Comparison of ENCODE assay signal across 8 mouse cellular contexts in the genomic region with DNA sequence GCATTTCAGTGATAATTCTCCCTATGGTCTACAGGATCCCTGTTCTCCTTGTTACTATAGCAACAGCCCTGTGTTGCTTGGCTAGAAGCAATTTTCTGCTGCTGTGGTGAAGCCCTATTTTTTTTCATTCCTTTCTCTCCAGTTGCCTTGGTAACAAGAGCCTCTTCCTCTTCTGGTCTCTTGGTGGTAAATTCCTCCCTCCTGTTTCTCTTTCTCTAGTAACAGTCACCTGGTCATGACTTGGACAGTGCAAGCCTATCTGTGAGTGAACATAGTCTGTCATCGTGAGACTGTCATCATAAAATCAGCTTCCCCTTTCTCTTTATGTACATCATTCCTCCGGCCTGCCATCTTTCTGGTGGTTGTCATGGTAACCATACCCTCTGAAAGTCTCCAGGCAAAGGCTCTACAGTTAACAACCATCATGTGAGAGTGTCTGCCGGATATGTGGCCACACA. TPM values are rescaled to one million over a fixed set of nuclear protein-coding genes. Genes with fewer than 3 reads are reported as not detected.
DNase-seq lines count a peak whose midpoint lies in the region; ATAC-seq and TF ChIP-seq lines count a peak whose summit lies in the region.
"Had no signal": no experiment of that assay in that cellular context is flagged by ENCODE, and none has a peak within 500 bp of the region (broad histone marks: within the 10 kb centered on the region; RNA-seq: fewer than 3 reads in every experiment).

No protein-coding gene starts in this region.

- H3K27ac ChIP-seq in forebrain, embryonic 11.5 days (ENCODE audit: low read depth, low read length), result peak overlapping the region; percentile 96
- peak overlapping the region; percentile 81 for H3K27ac ChIP-seq in left cerebral cortex, adult 2 months
- H3K27ac ChIP-seq in neural tube, embryonic 15.5 days (replicated peaks), result peak overlapping the region; percentile 97

- intact Hi-C loops in left cerebral cortex, adult 2 months (cut with DNase I), result no loop called here

- TF ChIP-seq CTCF in left cerebral cortex, adult 2 months (IDR thresholded peaks at IDR 0.05), result no peak

- peak; percentile 92 for DNase-seq in brain, embryonic 18.5 days (ENCODE audit: low read depth, low spot score)
- no peak for DNase-seq in forebrain, embryonic 11.5 days (ENCODE audit: low spot score)
- DNase-seq in left cerebral cortex, adult 2 months (ENCODE audit: extremely low spot score in 1 of 2, low spot score in 2 of 2), result peak; percentile 42 to 43
- no peak for DNase-seq in lung, postnatal 36 days
- no peak for DNase-seq in kidney, postnatal 4 days
- DNase-seq: kidney, postnatal 14 days had no signal

- WGBS in forebrain, embryonic 11.5 days, result 22% methylated on average over 3 of the region's 3 CpGs
- 7% methylated on average over 3 of the region's 3 CpGs for WGBS in neural tube, embryonic 15.5 days

- peak overlapping the region; percentile 29; the same call in 1 of the 2 replicates for H3K4me2 ChIP-seq in forebrain, embryonic 11.5 days (ENCODE audit: low read depth, low read length, severe bottlenecking)
- H3K4me2 ChIP-seq in neural tube, embryonic 15.5 days, result peak overlapping the region; percentile 46

- peak; percentile 72 for ATAC-seq in forebrain, embryonic 11.5 days (replicated peaks; ENCODE audit: low FRiP score)
- ATAC-seq in neural tube, embryonic 15.5 days (ENCODE audit: low FRiP score), result peak; percentile 85
- no peak for ATAC-seq in megakaryocyte-erythroid progenitor cell, adult 5-6 weeks (replicated peaks; ENCODE audit: low FRiP score, low TSS enrichment, poor library complexity, severe bottlenecking)

- H3K4me3 ChIP-seq in forebrain, embryonic 11.5 days (ENCODE audit: low read depth, low read length), result no peak overlapping the region
- H3K4me3 ChIP-seq in left cerebral cortex, adult 2 months, result no peak overlapping the region
- no peak overlapping the region for H3K4me3 ChIP-seq in neural tube, embryonic 15.5 days (replicated peaks)

- no peaks in the 10 kb centered on the region for H3K27me3 ChIP-seq in forebrain, embryonic 11.5 days (ENCODE audit: control insufficient read depth, insufficient read depth, low read length)
- no peaks in the 10 kb centered on the region for H3K27me3 ChIP-seq in neural tube, embryonic 15.5 days (replicated peaks)

- H3K36me3 ChIP-seq in forebrain, embryonic 11.5 days (ENCODE audit: control insufficient read depth, insufficient read depth, low read length), result no peaks in the 10 kb centered on the region
- H3K36me3 ChIP-seq in neural tube, embryonic 15.5 days, result no peaks in the 10 kb centered on the region

- H3K9me3 ChIP-seq in forebrain, embryonic 11.5 days (ENCODE audit: control insufficient read depth, low read length), result no peaks in the 10 kb centered on the region
- H3K9me3 ChIP-seq in neural tube, embryonic 15.5 days (replicated peaks), result no peaks in the 10 kb centered on the region

- H3K4me1 ChIP-seq in forebrain, embryonic 11.5 days (replicated peaks; ENCODE audit: control insufficient read depth, insufficient read depth, low read length), result peaks cover 28% of the 10 kb centered on the region
- peaks cover 57% of the 10 kb centered on the region for H3K4me1 ChIP-seq in neural tube, embryonic 15.5 days

- H3K9ac ChIP-seq in forebrain, embryonic 11.5 days (ENCODE audit: low read length), result 0 out of 2 replicates have a peak overlapping the region, but pooled peaks have one; percentile 20
- H3K9ac ChIP-seq in neural tube, embryonic 15.5 days (replicated peaks), result no peak overlapping the region

RNA-seq across cellular contexts. Expression of gene Trit1, which starts 2.4 kb away (rescaled TPM):
- polyA plus RNA-seq in forebrain, embryonic 11.5 days (2014; fragmentation: Nextera tagmentation; extraction: Ambion mirVana), result 21.6 and 24.4 TPM in 2 replicates
- 10 to 100 TPM; 17.9 to 21.8 TPM for total RNA-seq in left cerebral cortex, adult 2 months (2021)
- polyA plus RNA-seq in neural tube, embryonic 15.5 days (2015; fragmentation: Nextera tagmentation; extraction: Ambion mirVana), result 21.0 and 21.9 TPM in 2 replicates
- total RNA-seq in megakaryocyte-erythroid progenitor cell, adult 5-6 weeks (2014; fragmentation: Nextera tagmentation), result 10.8 and 23.3 TPM in 2 replicates
- 12.3 and 24.8 TPM in 2 replicates for total RNA-seq in megakaryocyte-erythroid progenitor cell, adult 5-6 weeks (2017)

RNA-seq across cellular contexts. Expression of gene Mycl, which starts 18.5 kb away (rescaled TPM):
- 66.8 and 69.5 TPM in 2 replicates for polyA plus RNA-seq in forebrain, embryonic 11.5 days (2014; fragmentation: Nextera tagmentation; extraction: Ambion mirVana)
- total RNA-seq in left cerebral cortex, adult 2 months (2021), result 10 to 100 TPM; 11.3 to 12.0 TPM
- polyA plus RNA-seq in neural tube, embryonic 15.5 days (2015; fragmentation: Nextera tagmentation; extraction: Ambion mirVana), result 38.2 and 52.3 TPM in 2 replicates
- total RNA-seq in megakaryocyte-erythroid progenitor cell, adult 5-6 weeks (2014; fragmentation: Nextera tagmentation), result not detected in 2 replicates
- 0.50 and 5.4 TPM in 2 replicates for total RNA-seq in megakaryocyte-erythroid progenitor cell, adult 5-6 weeks (2017)

RNA-seq across cellular contexts. Expression of gene Mfsd2a, which starts 53.0 kb away (rescaled TPM):
- 22.5 TPM in 2 replicates for polyA plus RNA-seq in forebrain, embryonic 11.5 days (2014; fragmentation: Nextera tagmentation; extraction: Ambion mirVana)
- total RNA-seq in left cerebral cortex, adult 2 months (2021), result 10 to 100 TPM; 35.0 to 39.8 TPM
- polyA plus RNA-seq in neural tube, embryonic 15.5 days (2015; fragmentation: Nextera tagmentation; extraction: Ambion mirVana), result 23.3 and 29.3 TPM in 2 replicates
- not detected in 2 replicates for total RNA-seq in megakaryocyte-erythroid progenitor cell, adult 5-6 weeks (2014; fragmentation: Nextera tagmentation)
- not detected in 2 replicates for total RNA-seq in megakaryocyte-erythroid progenitor cell, adult 5-6 weeks (2017)

Comparison
In these comparisons a context has a peak if more than half of its experiments do, and no peak if none do; other contexts are left out.
1. DNase-seq: peak in brain, embryonic 18.5 days (single experiment) and left cerebral cortex, adult 2 months (2 of 2); none in forebrain, embryonic 11.5 days (single experiment), lung, postnatal 36 days (single experiment) and kidney, postnatal 4 days (0 of 2).
2. RNA of gene Mfsd2a, which starts 53.0 kb away (total RNA-seq): 35.0 to 39.8 TPM in left cerebral cortex, adult 2 months; not detected in megakaryocyte-erythroid progenitor cell, adult 5-6 weeks; every median in the first group is over 10 times any median in the second.
3. Peak in every context shown above with its lines, with median percentiles within 50 percentile points of each other: H3K27ac ChIP-seq.